Mouse (Mus musculus) right cerebral cortex, postnatal 4 days (tissue): ENCODE data around the gene Olfr263.

ENCODE experiments used
- DNase-seq: peaks from one replicate; pipeline ENCODE4 v3.0.0-alpha.2; 2022

Gene Olfr263

GRCm38 (mm10) chr13:21170431-21171155, 41.2 kb downstream of the Olfr263 start:
- no peak for DNase-seq

- peak; percentile 47 for DNase-seq
Measured at GRCm38 (mm10) chr13:21171156-21171530, 41.7 kb downstream of the Olfr263 start.

GRCm38 (mm10) chr13:21171600-21172150, 42.2 kb downstream of the Olfr263 start:
- no peak for DNase-seq

- DNase-seq, result peak; percentile 68
Measured at GRCm38 (mm10) chr13:21172241-21173027, 43.0 kb downstream of the Olfr263 start.

- peak; percentile 75 for DNase-seq
Measured at GRCm38 (mm10) chr13:21173072-21173471, 43.6 kb downstream of the Olfr263 start.

- DNase-seq, result no peak
Measured at GRCm38 (mm10) chr13:21176733-21177132, 47.3 kb downstream of the Olfr263 start.

GRCm38 (mm10) chr13:21177657-21178056, 48.2 kb downstream of the Olfr263 start:
- no peak for DNase-seq

- DNase-seq, result no peak
Measured at GRCm38 (mm10) chr13:21178364-21178763, 48.9 kb downstream of the Olfr263 start.

DNA sequence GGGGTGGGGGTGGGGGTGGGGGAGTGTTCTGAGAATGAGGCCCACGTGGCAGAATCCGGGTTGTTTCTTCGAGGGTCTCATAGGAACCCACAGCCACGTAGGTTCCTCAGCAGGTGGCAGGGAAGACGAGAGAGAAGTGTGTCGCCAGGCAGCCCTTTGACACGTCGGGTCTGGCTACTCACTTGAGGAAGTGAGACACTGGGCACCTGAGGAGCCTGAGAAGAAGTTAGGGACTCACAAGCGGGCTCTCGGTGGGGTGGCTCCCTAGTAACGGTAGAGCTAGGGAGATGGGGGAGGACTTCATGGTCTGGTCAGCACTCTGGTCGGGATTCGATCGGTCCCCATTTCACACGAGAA, 49.9 kb downstream of the Olfr263 start, which contains the start of gene Trim27:
Gene Trim27 (plus strand): TSS at position 79 of the 357 bp plus-strand sequence.
- no peak for DNase-seq

GRCm38 (mm10) chr13:21179724-21180550, 50.5 kb downstream of the Olfr263 start:
- DNase-seq, result peak; percentile 76

GRCm38 (mm10) chr13:21180551-21181530, 51.4 kb downstream of the Olfr263 start:
- DNase-seq, result peak; percentile 56

GRCm38 (mm10) chr13:21181996-21182395, 52.6 kb downstream of the Olfr263 start:
- no peak for DNase-seq

DNA sequence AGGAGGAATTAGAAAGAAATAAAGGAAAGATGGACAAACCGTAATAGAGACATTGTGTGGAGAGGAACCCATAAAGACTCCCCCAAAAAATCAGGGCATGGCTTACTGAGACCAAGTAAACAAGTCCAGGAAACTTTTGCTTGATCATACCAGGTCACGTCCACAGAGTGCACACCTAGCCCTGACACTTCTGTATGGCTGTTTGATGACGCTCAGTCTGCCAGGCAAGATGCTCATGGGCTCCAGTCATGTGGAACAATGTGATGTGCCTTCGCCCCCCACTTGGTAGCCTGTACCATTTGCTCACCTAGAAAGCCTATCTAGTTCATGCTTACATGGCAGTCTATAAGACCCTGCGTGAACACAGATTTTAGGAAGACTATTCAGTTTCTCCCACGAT, 53.6 kb downstream of the Olfr263 start:
- no peak for DNase-seq

DNA sequence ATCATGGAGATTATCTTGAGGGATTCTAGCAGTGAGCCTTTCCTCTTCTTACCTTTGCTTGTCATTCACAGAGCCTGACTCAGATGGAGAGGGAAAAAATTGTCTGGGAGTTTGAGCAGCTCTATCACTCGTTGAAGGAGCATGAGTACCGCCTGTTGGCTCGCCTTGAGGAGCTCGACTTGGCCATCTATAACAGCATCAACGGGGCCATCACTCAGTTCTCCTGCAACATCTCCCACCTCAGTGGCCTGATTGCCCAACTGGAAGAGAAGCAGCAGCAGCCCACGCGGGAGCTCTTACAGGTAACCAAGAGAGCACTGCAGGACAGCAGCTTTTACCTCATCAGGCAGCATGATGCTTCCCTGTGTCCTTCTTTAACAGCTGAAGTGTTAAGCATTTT, 54.2 kb downstream of the Olfr263 start:
- no peak for DNase-seq

DNA sequence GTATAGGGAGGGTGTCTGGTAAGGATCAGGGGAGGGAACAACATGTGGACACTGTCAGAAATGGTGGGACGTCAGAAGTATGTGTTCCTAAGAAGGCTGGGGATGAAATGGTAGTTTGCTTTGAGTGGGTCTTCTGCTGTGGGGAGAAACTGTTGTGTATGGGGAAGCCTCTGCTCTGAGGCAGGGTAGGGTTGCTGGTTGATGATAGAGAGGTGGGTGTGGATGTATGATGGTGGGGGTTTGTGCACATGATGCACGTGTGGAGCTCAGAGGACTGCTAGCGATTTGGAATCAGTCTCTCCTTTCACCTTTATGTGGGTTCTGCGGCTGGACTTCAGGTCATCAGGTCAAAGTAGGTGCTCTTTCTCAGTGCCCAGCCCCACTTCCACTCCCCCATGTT, 56.1 kb downstream of the Olfr263 start:
- DNase-seq, result no peak
